Mouse (Mus musculus) liver, embryonic 15.5 days (tissue): ENCODE measurements at regions not wholly inside any gene's neighbourhood (a gene's known extent, or its start where the extent isn't known, plus 50 kb on each side); places are given as distances from the start of the nearest gene placed in this dataset.
"Not testable (repeated sequence)": the region's sequence is repeated elsewhere in the genome, so short reads cannot be mapped to it uniquely, and the experiment has no call there.

Experiments used
- ATAC-seq: fragments of 200-750 bp; cut with Nextera tagmentation; 2 replicates; pipeline ENCODE4 v1.8.0; 2017; ENCODE audit warnings: moderate number of reproducible peaks, mild to moderate bottlenecking, moderate library complexity; ENCODE audit not compliant: insufficient read depth
- H3K27ac ChIP-seq: fragments of 300-500 bp; sonication (generic); replicated peaks from 2 replicates; pipeline ENCODE4 v1.5.1; 2015; ENCODE audit warnings: mild to moderate bottlenecking, inconsistent platforms
- H3K27me3 ChIP-seq: fragments of 300-500 bp; sonication (generic); 2 replicates; pipeline ENCODE4 v1.6.1; 2015; ENCODE audit warnings: mild to moderate bottlenecking, inconsistent platforms
- H3K36me3 ChIP-seq: fragments of 300-500 bp; sonication (generic); replicated peaks from 2 replicates; pipeline ENCODE4 v1.6.1; 2015; ENCODE audit warnings: moderate library complexity, mild to moderate bottlenecking, inconsistent platforms
- H3K4me1 ChIP-seq: fragments of 300-500 bp; sonication (generic); replicated peaks from 2 replicates; pipeline ENCODE4 v1.6.1; 2015; ENCODE audit warnings: inconsistent platforms
- H3K4me2 ChIP-seq: fragments of 300-500 bp; sonication (generic); 2 replicates; pipeline ENCODE4 v1.6.1; 2015; ENCODE audit warnings: moderate library complexity, mild to moderate bottlenecking, inconsistent platforms
- H3K4me3 ChIP-seq: fragments of 300-500 bp; sonication (generic); replicated peaks from 2 replicates; pipeline ENCODE4 v1.5.1; 2015; ENCODE audit warnings: mild to moderate bottlenecking, inconsistent platforms
- H3K9ac ChIP-seq: fragments of 300-500 bp; sonication (generic); 2 replicates; pipeline ENCODE4 v1.6.1; 2015; ENCODE audit warnings: moderate library complexity, mild to moderate bottlenecking, inconsistent platforms
- H3K9me3 ChIP-seq: fragments of 300-500 bp; sonication (generic); replicated peaks from 2 replicates; pipeline ENCODE4 v1.6.1; 2016; ENCODE audit warnings: inconsistent platforms
- WGBS: fragments of 180-500 bp; shearing (Covaris S2); methylation state at CpG from one replicate; pipeline ENCODE4 v1.1.7; 2015; ENCODE audit warnings: mixed read lengths; ENCODE audit not compliant: insufficient replicate concordance; 5-methylcytosine and 5-hydroxymethylcytosine counted together

DNA sequence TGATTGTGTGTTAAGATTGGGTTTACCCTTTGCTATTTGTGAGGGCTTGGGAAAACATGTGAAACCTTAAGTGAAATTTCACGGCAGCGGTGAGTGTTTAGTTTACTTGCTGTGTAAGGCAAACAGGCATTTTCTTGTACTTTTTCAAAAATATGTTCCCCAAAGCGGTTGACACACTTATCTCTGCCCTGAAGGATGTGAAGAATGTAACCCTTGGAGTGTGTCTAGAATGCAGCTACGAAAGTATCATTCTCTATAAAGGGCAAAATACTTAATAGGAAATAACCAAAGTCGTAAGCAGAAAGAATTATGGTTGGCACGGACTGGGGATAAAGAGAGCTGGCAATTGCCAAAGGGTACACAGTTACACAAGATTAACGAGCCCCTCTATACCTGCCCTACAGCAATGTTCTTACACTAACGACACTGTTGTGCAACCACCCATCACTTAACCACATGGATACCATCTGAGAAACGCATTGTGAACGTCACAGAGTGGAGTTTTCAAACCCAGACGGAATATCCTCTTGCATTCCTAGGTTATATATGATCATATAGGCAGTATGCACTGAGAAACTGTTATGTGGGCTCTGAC is 162.3 kb upstream of the 2610301B20Rik start:
- Histone ChIP-seq H3K27me3 (no peaks in the 10 kb centered on the region), H3K4me3 (no peak overlapping the region), H3K27ac (no peak overlapping the region), H3K4me2 (no peak overlapping the region), H3K36me3 (no peaks in the 10 kb centered on the region), H3K9ac (no peak overlapping the region), H3K9me3 (no peaks in the 10 kb centered on the region), H3K4me1 (no peaks in the 10 kb centered on the region)
- 61% methylated on average over 11 of the region's 11 CpGs for WGBS
- no peak for ATAC-seq

DNA sequence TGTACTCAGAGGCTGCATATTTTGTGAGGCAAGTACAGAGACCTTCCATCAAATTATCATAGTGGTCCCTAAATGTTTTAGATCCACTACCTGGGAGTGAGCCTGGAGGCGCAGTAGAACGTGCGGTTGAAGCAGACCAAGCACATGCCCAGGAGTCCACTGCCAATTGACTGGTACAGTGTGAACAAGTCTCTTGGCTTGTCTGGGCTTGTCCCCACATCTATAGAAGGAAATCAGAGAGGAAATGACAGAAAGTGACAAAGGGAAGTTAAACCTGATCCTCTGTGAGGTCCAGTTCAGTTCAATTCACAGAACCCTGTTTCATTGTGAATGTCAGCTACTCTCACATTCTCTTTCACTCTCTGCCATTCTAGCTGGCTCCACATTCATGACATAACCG is 151.0 kb upstream of the 2610301B20Rik start:
- Histone ChIP-seq H3K9me3 (no peaks in the 10 kb centered on the region), H3K27me3 (no peaks in the 10 kb centered on the region), H3K9ac (no peak overlapping the region), H3K4me3 (no peak overlapping the region), H3K4me2 (no peak overlapping the region), H3K36me3 (no peaks in the 10 kb centered on the region), H3K27ac (no peak overlapping the region), H3K4me1 (no peaks in the 10 kb centered on the region)
- no peak for ATAC-seq
- WGBS = 65% methylated on average over 4 of the region's 4 CpGs

- Histone ChIP-seq H3K4me3 (no peak overlapping the region), H3K4me1 (no peaks in the 10 kb centered on the region), H3K27me3 (no peaks in the 10 kb centered on the region), H3K9ac (no peak overlapping the region), H3K27ac (no peak overlapping the region), H3K4me2 (no peak overlapping the region), H3K36me3 (no peaks in the 10 kb centered on the region), H3K9me3 (no peaks in the 10 kb centered on the region)
- no peak for ATAC-seq
- 58% methylated on average over 3 of the region's 3 CpGs for WGBS
Observed at GRCm38 (mm10) chr4:10727894-10728293, 146.4 kb upstream of the 2610301B20Rik start.

DNA sequence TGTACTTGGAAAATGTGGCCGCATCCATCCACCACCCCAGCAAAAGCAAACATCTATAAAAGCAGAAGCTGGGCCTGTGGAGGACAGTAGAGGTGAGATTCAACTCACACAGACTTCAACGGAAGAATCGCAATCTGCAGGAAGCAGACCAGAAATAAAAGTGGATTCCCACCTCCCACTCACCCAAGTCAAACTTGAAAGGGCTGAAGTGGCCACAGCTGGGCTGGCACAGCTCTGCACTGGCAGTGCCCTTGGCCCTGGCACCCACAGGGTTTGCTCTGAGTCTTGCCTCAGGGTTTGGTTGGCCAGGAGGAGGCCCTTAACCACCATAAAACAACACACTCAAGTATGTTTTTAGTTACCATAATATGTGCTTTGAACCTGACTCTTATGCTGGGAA is 129.1 kb upstream of the 2610301B20Rik start:
- H3K27me3 ChIP-seq = no peaks in the 10 kb centered on the region
- 56% methylated on average over 3 of the region's 3 CpGs for WGBS
- no peak overlapping the region for H3K4me3 ChIP-seq
- no peaks in the 10 kb centered on the region for H3K9me3 ChIP-seq
- H3K9ac ChIP-seq = no peak overlapping the region
- H3K4me1 ChIP-seq = no peaks in the 10 kb centered on the region
- H3K27ac ChIP-seq = no peak overlapping the region
- no peak for ATAC-seq
- no peaks in the 10 kb centered on the region for H3K36me3 ChIP-seq
- no peak overlapping the region for H3K4me2 ChIP-seq

- Histone ChIP-seq H3K4me1 (no peaks in the 10 kb centered on the region), H3K27ac (no peak overlapping the region), H3K27me3 (no peaks in the 10 kb centered on the region), H3K4me2 (no peak overlapping the region), H3K36me3 (no peaks in the 10 kb centered on the region), H3K9ac (no peak overlapping the region), H3K4me3 (no peak overlapping the region), H3K9me3 (no peaks in the 10 kb centered on the region)
- ATAC-seq = no peak
- WGBS = 69% methylated on average over 8 of the region's 8 CpGs
Observed at GRCm38 (mm10) chr4:10748816-10749215, 125.5 kb upstream of the 2610301B20Rik start.

GRCm38 (mm10) chr4:10750377-10751062 is 123.8 kb upstream of the 2610301B20Rik start:
- not testable (repeated sequence) for H3K9me3 ChIP-seq, H3K36me3 ChIP-seq, H3K4me1 ChIP-seq, H3K27me3 ChIP-seq, ATAC-seq, H3K9ac ChIP-seq, H3K4me2 ChIP-seq, H3K27ac ChIP-seq, H3K4me3 ChIP-seq
- 61% methylated on average over 6 of the region's 6 CpGs for WGBS

- H3K27ac ChIP-seq = no peak overlapping the region
- H3K36me3 ChIP-seq = no peaks in the 10 kb centered on the region
- H3K9me3 ChIP-seq = no peaks in the 10 kb centered on the region
- 51% methylated on average over 5 of the region's 5 CpGs for WGBS
- H3K27me3 ChIP-seq = no peaks in the 10 kb centered on the region
- no peak for ATAC-seq
- no peak overlapping the region for H3K9ac ChIP-seq
- H3K4me2 ChIP-seq = no peak overlapping the region
- H3K4me3 ChIP-seq = no peak overlapping the region
- H3K4me1 ChIP-seq = no peaks in the 10 kb centered on the region
Observed at GRCm38 (mm10) chr4:10753176-10753575, 121.1 kb upstream of the 2610301B20Rik start.

DNA sequence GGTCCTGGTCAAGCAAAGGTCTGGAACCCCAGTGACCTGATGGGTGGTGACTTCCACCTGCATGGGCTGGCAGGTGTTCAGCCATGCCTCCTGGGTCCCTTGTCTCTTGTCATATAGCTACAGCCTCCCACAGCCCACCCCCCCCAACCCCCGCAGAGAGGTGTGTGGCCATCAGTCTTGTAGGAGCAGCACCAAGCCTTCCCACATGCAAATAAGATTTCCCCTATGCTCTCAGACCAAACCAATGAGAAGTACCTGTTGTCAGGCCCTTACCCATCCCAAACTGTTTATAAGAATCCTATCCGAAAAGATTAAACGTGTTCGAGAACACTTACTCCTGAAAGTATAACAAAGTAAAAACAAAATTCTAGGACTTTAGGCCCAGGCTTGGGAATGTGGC is 114.8 kb upstream of the 2610301B20Rik start:
- Histone ChIP-seq H3K36me3 (no peaks in the 10 kb centered on the region), H3K9ac (no peak overlapping the region), H3K27me3 (no peaks in the 10 kb centered on the region), H3K4me2 (no peak overlapping the region), H3K4me1 (no peaks in the 10 kb centered on the region), H3K27ac (no peak overlapping the region), H3K9me3 (no peaks in the 10 kb centered on the region), H3K4me3 (no peak overlapping the region)
- 79% methylated on average over 4 of the region's 4 CpGs for WGBS
- no peak for ATAC-seq

DNA sequence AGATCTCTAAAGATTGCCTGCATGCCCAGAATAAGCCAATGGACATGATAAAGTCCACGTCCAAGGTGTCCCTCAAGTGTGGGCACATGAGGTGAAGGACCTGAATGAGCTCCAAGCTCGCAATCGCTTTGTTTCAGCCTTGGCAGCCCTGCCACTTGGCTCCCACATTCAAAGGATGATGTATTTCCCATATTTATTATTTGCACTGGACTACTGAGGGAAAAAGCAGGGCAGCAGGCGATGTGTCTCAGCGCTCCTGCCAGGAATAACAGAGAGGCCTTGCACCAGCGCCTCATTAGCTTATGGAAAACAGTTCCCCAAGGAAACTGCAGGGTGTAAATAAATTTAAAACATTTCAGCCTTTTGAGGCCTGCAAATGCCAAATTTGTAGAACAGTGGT is 106.6 kb upstream of the 2610301B20Rik start:
- no peaks in the 10 kb centered on the region for H3K9me3 ChIP-seq
- no peaks in the 10 kb centered on the region for H3K27me3 ChIP-seq
- H3K27ac ChIP-seq = no peak overlapping the region
- 68% methylated on average over 6 of the region's 6 CpGs for WGBS
- H3K4me2 ChIP-seq = no peak overlapping the region
- no peak for ATAC-seq
- no peak overlapping the region for H3K9ac ChIP-seq
- H3K36me3 ChIP-seq = no peaks in the 10 kb centered on the region
- no peak overlapping the region for H3K4me3 ChIP-seq
- H3K4me1 ChIP-seq = no peaks in the 10 kb centered on the region

- H3K9me3 ChIP-seq = no peaks in the 10 kb centered on the region
- no peaks in the 10 kb centered on the region for H3K27me3 ChIP-seq
- no peak overlapping the region for H3K27ac ChIP-seq
- no peak overlapping the region for H3K9ac ChIP-seq
- WGBS = 29% methylated on average over 13 of the region's 13 CpGs
- no peak overlapping the region for H3K4me3 ChIP-seq
- no peaks in the 10 kb centered on the region for H3K4me1 ChIP-seq
- no peak overlapping the region for H3K4me2 ChIP-seq
- no peak for ATAC-seq
- H3K36me3 ChIP-seq = no peaks in the 10 kb centered on the region
Observed at GRCm38 (mm10) chr4:10770026-10770643, 104.2 kb upstream of the 2610301B20Rik start.

- no peak for ATAC-seq
- Histone ChIP-seq H3K4me1 (no peaks in the 10 kb centered on the region), H3K9me3 (no peaks in the 10 kb centered on the region), H3K9ac (no peak overlapping the region), H3K4me3 (no peak overlapping the region), H3K27ac (no peak overlapping the region), H3K4me2 (no peak overlapping the region), H3K36me3 (no peaks in the 10 kb centered on the region), H3K27me3 (no peaks in the 10 kb centered on the region)
- 29% methylated on average over 3 of the region's 3 CpGs for WGBS
Observed at GRCm38 (mm10) chr4:10774557-10775215, 99.6 kb upstream of the 2610301B20Rik start.
